Mouse (Mus musculus): ENCODE results near the gene Qrich1.

The Qrich1 gene

DNA sequence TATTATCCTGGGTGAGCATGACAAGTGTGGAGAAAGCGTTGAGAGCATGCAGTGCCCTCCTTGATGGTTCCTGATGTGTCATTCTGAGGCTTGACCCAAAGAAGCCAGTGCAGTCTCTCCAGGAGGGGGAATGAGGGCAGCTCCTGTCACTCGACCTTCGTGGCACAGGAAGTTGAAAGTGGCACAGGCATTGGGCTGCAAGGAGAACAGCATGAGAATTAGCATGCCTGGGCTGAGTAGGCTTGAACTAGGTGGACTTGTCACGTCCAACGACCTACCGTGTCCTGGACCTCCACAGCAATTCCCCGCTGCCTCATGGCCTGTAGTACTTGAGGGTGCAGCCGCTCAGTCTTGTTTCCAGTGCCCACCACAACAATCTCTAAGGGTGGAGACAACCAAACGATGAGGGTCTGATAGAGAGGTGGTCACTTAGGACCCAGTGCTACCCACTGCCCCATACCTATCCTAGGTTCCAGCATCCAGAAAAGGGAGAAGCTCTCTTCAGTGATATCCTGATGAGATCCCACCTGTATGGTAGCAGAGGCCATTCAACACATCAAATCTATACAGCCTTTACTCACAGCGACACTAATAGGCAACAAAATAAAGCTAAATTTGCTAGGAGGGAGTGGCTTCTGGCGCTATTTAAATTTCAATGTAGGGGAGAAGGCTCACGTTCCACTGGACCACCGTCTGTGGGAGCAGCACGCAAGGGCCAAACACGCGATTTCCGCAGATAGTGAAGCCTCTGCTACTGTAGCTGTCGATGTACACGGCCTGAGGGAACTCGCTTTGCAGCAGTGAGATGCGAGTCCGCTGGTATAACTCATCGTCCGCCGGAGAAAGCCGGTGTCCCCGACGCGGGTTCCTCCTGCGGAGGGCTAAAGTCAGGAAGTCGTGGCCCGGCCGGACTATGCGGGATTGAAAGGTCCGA lies 49.5 kb downstream of the Qrich1 start:
- no peak for DNase-seq

DNA sequence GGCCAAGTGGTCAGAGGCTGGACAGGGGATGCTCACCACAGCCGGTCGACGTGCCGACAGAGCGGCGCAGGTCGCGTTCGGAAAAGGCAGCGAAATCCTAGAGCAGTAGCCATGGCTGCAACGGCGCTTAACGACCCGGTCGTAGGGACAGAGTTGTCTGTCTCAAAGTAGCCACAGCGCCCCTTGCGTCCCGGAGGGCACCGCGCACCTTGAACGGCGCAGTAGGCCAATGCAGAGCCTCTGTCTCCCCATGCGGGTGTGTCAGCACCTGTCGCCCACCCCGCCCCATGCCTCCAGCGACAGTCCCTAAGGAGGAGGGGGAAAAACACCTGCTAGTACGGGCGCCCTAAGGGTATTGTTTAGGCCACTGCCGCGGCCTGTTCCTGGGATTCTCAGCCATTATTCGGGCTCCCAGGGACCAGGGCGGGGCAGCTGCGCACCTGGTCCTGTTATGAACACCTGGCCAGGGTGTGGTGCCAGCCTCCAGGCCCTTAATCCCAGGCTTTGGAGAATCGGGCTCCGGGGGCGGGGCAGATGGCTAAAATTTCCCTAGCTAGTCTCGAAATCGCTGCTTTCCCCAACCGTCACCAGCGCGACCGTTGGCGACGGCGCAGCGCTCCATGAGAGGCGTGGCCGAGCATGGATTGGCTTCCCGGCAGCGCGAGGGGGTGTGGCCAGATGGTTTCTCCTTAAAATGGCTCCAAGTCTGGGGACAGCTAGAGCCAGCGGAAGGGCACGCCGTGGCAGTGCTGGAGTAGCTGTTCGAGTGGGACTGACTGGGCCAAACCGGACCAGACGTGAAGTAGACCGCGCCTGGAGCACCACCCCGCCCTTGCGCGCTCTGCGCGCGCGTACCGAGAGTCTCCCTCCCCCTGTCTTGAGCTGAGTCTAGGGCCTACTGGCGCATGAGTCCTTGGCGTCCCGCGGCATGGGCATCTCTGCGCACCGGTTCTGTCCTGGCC lies 50.5 kb downstream of the Qrich1 start, which contains the start of gene Ndufaf3:
Ndufaf3 (minus strand) TSS at position 620 of the 962 bp plus-strand sequence.
- peak; percentile 98 for DNase-seq

DNA sequence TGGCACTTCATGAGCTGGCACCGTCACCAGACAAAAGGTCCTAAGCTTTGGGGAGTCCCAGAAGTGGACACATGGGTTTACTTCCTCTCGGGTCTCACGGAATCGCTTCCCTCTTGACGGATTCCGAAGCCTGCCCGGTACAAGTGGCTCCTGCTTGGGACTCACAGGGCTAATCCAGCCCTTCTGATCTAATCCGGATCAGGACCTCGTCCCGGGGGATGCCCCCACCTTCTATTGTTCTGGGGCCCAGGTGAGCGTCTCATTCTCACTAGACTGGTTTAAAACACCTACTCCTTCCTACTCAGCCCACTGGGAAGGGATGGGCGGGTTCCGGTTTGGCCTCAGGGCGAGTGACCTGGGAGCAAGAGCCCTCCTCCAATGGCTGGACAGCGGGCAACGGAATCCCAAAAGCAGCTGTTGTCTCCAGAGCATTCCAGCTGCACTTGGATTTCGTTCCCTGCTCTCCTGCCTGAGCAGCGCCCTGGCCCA lies 51.4 kb downstream of the Qrich1 start:
- DNase-seq: no peak

DNA sequence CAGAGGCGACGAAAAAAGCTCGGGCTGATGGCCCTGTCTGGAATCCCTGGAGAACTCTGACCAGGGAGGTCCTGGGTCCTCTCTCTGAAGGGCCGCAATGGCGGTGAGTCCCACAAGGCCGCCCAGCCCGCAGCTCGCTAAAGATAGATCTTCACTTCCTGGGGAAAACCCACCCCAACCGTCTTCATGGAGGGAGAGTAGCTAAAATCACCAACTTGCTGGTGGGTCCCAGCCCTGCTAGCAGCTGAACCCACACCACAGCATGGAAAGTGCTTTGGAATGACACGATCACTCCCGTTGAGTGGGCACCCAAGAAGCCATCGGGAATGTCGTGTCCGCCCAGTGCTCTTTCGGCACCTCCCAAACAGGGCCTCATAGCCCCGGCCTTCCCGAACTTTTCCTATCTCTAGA lies 51.9 kb downstream of the Qrich1 start:
- DNase-seq: peak; percentile 36

DNA sequence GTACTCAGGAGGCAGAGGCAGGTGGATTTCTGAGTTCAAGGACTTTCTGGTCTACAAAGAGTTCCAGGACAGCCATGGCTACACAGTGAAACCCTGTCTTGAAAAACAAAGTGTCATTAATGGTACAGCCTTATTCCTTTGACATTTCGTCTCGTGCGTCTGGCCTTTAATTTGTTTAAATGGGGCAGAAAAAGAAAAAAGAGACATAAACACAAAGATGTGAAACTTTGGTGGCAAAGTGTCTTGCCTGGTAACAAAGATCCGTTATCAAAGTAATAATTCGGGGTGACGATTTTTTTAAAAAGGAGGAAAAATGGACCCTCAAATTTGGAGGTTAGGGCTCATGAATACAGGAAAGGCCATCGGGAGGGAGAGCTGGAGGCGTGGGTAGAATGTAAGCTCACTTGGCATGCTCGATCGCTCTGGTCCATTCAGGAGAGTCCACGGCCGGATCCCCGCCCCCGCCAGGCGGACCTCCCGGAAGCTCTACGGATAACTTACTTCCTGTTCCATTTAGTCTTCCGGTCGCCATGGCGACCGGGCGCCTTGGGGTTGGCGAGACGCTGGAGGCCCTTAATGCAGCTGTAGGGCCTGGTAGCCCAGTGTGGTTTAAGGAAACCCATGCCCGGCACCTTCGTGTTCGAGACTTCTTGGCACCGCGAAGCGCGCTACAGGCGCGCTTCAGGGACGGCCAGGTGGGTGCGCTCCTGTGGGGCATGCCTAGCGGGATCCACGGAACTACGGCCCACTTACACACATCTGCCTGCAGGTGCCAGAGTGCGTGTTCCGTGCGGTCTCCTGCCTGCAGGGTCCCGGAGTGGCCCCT lies 53.0 kb downstream of the Qrich1 start, which contains the start of gene Dalrd3:
Dalrd3 (plus strand) TSS at position 506 of the 826 bp plus-strand sequence.
- DNase-seq: peak; percentile 84

DNA sequence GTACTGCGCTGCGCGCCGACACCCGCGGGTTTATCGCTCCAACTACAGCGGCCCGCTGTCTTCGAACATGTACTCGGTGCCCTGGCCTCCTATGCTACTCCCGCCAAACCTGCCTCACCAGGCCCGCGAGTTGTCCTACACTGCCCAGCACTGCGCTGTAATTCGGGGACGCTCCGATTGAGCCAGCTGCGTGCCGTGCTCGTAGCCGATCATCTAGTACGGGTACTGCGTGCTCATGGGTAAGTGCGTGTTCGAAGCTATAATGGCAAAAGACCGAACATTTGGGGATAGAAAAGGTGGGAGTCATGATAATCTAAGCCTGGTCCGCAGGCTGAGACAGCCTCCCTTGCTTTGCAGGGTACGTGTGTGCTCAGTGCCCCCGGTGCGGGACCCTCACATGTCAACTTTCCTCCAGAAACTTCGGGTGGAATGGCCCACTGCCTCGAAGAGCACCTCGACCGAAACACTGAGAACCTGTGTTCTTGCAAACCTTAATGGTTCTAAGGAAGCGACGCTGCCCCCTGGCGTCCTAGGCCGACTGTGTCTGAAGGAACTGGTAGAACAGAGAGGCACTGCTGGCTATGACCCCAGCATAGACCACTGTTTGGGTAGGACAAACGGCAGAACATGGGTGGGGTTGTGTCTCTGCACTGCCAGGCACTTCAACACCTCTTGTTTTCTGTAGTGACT lies 53.7 kb downstream of the Qrich1 start:
- peak; percentile 89 for DNase-seq

DNA sequence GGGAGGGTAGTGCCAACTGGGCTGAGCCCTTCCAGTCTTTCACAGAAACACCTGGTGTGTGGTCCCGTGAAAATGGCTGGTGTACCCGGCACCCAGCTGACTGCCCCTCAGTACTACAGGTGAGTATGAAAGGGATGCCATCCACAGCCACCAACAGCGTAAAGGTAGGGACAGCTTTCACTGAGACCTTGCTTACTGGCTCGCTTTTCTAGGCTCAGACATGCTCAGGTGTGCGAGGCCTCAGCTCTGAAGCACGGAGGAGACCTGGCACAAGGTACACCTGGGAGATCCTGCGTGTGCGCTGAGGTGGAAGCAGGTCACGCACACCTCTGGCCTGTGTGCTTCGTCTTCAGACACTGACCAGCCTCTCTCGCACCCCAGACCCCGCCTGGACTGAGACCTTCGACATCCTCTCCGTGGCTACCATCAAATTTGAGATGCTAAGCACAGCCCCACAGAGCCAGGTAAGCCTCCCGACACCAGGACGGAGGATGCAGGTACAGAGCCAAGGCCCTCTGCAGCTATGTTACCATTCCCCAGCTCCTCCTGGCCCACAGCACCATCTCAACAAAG lies 54.9 kb downstream of the Qrich1 start:
- DNase-seq: no peak

DNA sequence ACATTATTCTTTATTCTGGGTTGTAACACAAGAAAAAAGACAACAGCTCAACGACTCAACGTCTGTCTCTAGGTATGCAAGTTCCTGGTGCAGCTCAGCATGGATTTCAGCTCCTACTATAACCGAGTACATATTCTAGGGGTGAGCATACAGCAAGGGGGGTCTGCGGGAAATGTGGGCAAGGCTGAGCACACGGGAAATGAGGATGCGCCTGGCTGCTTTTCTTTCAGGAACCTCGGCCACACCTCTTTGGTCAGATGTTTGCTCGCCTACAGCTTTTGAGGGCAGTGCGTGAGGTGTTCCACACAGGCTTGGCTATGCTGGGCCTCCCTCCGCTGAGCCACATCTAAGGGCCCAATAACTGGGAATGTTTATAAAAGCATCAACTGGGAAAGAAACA lies 55.7 kb downstream of the Qrich1 start:
- DNase-seq: no peak

DNA sequence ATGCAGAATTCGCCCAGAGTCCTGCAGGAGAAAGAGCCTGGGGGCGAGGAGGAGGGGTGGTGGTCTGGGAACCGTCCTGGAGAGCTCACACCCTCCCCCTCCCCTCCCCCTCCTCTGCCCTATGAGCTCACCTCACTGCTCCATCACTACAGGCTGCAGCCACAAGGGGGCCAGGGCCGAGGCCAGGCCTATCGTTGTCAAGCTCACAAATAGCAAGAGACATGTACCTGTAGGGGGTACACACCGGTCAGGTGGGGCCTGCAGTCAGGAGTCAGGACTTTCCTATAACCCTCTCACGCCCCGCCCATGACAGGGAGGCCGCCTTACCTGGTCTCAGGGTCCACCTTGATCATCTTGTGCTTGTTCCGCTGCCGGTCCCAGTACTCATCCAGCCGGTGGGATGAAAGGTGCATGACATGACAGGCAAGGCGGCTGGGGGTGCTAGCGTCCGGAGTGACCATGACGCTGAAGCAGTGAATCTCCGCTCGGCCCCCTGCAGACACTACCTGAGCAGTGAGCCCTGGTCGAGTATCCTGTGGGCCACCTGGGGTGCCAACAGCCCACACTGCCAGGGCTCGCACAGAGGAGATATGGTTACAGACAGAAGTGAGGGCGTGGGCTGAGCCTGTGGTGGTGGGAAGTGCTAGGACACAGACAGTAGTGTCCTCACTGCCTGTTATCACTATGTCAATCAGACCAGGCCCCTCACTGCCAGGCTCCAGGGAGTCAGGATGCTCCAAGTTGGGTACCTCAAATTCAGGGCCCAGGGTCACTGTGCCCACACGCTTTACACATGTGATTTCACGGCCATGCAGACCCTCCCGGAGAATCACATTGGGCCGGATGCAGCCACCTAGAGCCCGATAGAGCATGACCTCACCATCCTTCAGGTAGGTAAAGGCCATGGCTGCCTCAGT lies 57.4 kb downstream of the Qrich1 start:
- DNase-seq: peak; percentile 76

DNA sequence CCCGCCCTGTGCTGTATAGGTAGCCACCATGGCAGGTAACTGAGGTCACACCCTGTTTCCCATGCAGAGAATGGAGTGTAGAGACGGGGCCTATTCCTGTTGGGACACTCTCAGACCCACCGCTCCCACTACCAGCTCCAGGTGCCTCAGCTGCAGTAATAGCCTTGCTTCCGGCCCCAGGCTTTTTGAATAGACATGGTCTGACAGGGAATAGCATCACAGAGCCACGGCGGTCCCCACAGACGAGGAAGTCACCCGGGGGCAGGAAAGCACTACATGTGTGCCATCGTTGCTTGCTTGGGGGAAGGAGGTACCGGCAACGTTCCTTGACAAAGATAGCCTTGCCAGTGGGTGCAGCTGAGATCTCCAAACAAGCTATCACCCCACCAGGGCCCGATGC lies 58.3 kb downstream of the Qrich1 start:
- no peak for DNase-seq

DNA sequence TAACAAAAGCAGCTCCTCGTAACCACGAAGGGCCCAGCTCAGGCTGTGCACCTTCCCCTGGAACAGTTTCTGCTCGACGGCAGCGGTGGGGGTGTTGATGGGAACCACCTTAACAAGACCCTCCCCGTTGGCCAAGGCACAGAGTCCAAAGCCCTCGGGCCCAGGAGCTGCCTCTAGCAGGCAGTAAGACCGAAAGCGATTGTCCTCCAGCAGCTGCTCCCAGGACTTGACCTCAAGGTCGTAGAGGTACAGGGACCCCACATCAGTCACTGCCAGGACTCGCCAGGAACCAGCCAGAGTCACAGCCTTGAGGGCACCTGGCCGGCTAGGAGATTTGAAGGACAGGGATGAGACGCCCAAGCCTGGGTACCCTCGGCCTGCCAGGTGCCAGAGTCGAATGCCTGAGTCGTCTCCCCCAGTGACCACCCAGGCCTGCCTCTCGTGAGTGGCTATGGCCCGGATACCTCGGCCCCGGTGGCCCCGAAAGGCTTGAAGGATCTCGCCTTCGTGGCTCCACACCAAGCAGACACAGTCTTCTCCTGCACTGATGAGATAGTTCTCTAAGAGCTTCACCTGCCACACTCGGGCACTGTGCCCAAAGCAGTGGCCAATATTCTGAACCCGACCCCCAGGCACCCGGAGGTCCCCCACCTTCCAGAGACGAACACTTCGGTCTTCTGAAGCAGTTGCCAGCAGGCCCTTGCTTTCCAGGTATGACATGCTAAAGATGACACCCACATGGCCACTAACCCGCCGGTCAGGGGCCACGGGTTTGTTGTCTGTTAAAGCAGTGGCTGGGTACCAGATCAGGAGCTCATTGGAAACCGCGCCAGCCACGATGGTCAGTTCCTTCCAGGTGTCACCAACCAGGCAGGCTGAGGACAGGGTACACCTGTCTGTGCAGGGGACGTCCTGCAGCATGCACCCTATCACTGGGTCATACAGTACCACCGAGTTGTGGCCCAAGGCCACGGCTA lies 59.0 kb downstream of the Qrich1 start:
- no peak for DNase-seq

DNA sequence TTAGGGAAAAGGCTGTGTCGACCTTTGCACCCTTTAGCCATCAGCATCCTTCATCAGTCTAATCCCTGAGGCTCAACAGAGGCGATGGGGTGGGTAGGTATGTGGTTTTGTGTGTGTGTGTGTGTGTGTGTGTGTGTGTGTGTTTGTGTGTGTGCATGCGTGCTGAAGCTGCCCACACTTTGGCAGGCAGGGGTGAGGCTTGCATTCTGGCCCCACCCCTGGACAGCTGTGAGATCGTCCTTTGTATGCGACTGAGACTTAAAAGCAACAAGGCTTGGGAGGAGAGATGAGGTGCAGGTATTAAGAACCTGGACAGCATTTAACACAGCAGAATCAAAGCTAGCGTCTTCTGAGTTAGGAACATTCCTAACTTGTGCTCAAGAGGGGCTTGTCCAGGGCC lies 60.4 kb downstream of the Qrich1 start:
- no peak for DNase-seq

DNA sequence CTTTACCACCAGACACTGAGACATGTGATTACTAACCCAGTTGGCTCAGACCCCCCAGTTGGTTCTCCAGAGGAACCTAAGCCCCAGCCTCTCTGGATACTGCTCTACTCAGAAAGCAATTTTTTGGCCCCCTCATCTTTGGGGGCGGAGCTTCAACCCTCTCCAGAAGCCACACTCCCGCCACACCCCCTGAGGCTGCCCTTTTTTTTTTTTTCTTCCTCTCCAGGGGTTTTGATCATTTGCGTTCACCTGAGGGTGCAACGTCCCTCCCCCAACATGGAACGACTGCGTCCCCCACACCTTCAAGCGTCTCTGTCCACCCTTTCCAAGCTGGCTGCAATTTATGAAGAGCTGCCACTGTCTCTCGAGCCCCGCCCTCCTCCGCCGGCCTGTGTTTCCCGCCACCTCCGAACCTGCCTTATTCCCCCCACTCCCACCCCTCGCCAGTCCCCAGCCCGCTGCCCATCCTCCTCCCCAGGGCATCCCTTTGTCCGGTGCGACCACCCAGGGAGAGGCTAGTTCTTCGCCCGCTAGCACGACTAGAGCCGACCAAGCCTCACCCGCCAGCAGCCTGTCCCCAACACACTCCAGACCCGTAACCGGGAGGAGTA lies 61.4 kb downstream of the Qrich1 start:
- peak; percentile 47 for DNase-seq

DNA sequence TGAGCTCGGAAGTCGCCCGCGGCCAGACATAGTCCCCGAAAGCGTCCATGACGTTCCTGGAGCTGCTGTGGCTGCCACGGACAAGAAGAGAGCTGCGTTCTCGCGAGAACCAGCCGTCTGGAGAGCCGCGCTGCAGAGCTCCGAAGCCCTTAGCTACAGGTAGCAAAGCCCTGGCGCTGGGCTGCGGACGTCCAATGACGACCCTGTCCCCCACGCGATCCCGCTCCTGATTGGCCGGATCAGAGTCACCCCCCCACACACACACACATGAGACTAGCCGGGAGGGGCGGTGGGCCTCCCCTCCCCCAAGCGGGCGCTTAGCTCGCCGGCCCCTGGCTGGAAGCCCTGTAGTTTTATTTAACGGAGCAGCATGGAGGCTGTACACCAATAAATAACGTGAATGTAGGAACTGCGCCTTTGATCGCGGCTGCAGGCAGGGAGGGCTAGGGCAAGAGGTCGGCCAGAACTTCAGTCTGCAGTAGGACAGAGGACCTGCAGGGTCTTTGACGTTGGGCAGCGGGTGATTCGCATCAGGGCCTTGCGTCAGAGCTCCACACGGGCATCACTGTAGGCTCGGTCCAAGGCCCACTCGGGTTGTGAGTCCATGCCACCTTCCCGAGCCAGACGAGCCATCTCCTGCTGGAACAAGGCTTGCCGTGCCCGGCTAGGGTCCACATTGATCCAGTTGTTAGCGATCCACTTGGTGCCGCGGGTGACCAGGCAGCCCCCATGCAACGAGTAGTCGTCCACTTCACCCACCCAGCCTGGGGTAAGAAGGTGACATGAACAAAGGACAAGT lies 62.1 kb downstream of the Qrich1 start, which contains the start of gene Wdr6:
Wdr6 (minus strand) TSS at position 195 of the 799 bp plus-strand sequence.
- peak; percentile 91 for DNase-seq

DNA sequence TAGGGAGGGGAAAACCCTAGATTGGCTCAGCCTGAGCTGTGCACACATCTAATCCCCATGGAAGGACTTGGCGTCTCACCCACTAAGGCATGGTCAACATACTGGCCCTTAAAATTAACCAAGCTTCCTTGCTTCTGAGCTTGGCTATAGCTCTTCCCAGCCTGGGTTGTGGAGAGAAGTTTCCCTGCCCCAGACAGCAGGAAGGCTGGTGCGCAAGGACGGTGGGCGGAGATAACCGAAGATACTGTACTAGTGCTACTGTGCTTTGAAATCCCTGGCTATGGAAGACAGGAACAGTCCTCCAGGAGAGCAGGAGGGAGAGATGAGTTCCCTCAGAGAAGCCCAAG lies 62.7 kb downstream of the Qrich1 start:
- no peak for DNase-seq

DNA sequence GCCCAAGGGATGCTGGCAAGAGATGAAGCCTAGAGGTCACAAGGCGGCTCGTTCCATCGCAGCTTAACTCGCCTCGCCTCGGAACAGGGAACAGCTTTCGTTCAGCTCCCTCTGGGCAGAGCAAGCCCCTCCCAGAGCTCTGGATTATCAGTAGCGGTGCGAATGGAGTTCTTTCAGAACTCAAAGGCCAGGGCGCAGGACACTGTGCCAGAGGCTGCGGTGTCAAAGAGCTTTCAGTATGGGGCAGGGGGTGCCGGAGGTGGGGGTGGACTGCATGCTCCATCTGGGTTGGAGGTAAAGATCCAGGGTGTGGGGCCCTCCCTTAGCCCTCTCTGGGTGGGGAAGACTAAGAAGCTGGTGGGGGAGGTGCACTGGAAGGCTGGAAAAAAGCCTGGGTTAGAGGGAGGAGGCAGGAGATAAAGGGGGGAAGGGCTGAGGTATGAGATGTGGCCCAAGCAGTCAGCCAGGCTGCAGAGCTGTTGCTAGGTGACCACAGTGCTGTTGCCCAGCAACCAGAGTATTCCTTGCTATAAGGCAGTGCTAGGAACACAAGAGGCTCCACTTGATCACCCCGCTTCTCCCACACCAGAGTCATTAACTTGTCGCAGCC lies 71.1 kb downstream of the Qrich1 start:
- no peak for DNase-seq

DNA sequence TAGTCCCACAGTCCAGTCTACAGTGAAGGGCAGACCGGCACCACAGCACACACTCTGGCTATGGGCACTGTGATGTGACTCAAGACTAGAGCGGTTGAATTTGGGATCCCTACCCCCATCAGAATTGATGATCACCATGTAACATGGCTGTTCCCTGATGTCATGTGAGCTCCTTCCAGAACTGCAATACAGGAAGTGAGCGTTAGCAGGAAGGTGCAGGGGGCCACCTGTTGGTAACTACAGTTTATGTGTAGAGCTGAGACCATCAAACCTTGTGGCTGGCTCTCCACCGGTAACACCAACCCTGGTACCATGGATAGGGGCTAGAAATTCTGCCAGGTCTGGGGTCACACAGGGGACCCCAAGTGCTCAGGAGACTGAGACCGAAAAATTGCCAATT lies 72.6 kb downstream of the Qrich1 start:
- peak; percentile 44 for DNase-seq

Data from thymus, postnatal 25 days (tissue).